Mouse (Mus musculus): ENCODE data around the gene Kdelr2. TPM values are rescaled to one million over a fixed set of nuclear protein-coding genes. Genes with fewer than 3 reads are reported as not detected.
A peak's percentile ranks its signal among the peaks of the same experiment; 100 is the strongest.
"Not testable (repeated sequence)": the region's sequence is repeated elsewhere in the genome, so short reads cannot be mapped to it uniquely, and the experiment has no call there.

The Kdelr2 gene
- polyA plus RNA-seq, 1 experiment from 2014 or later = 196 TPM

GRCm38 (mm10) chr5:143386797-143387621 lies 16.6 kb upstream of the Kdelr2 start:
- H3K9ac ChIP-seq (ENCODE audit: low read length) = peak overlapping the region; percentile 16; the same call in 1 of the 2 replicates
- peak overlapping the region; percentile 56 for H3K4me2 ChIP-seq (ENCODE audit: low read depth, low read length, severe bottlenecking)
- ATAC-seq (replicated peaks; ENCODE audit: low FRiP score) (0 out of 2 replicates have a peak, but pooled peaks have one; percentile 49), DNase-seq (ENCODE audit: low spot score) (peak; percentile 67)
- H3K27me3 ChIP-seq (ENCODE audit: control insufficient read depth, insufficient read depth, low read length) = peaks cover 14% of the 10 kb centered on the region
- H3K36me3 ChIP-seq (ENCODE audit: control insufficient read depth, insufficient read depth, low read length) = no peaks in the 10 kb centered on the region
- peak overlapping the region; percentile 24 for H3K4me3 ChIP-seq (ENCODE audit: low read depth, low read length)
- 10% methylated on average over 39 of the region's 39 CpGs for WGBS
- no peaks in the 10 kb centered on the region for H3K9me3 ChIP-seq (ENCODE audit: control insufficient read depth, low read length)
- peaks cover 5% of the 10 kb centered on the region; the same call in 1 of the 2 replicates for H3K4me1 ChIP-seq (replicated peaks; ENCODE audit: control insufficient read depth, insufficient read depth, low read length)
- H3K27ac ChIP-seq (ENCODE audit: low read depth, low read length) = no peak overlapping the region

- 86% methylated on average over 7 of the region's 7 CpGs for WGBS
- Histone ChIP-seq H3K36me3 (ENCODE audit: control insufficient read depth, insufficient read depth, low read length) (no peaks in the 10 kb centered on the region), H3K9me3 (ENCODE audit: control insufficient read depth, low read length) (no peaks in the 10 kb centered on the region; the same call in 1 of the 2 replicates), H3K9ac (ENCODE audit: low read length) (no peak overlapping the region), H3K4me3 (ENCODE audit: low read depth, low read length) (no peak overlapping the region), H3K27me3 (ENCODE audit: control insufficient read depth, insufficient read depth, low read length) (no peaks in the 10 kb centered on the region), H3K27ac (ENCODE audit: low read depth, low read length) (no peak overlapping the region), H3K4me2 (ENCODE audit: low read depth, low read length, severe bottlenecking) (no peak overlapping the region), H3K4me1 (replicated peaks; ENCODE audit: control insufficient read depth, insufficient read depth, low read length) (no peaks in the 10 kb centered on the region)
- ATAC-seq (replicated peaks; ENCODE audit: low FRiP score) = no peak
- no peak for DNase-seq (ENCODE audit: low spot score)
Measured at GRCm38 (mm10) chr5:143394184-143394583, 9.5 kb upstream of the Kdelr2 start.

DNA sequence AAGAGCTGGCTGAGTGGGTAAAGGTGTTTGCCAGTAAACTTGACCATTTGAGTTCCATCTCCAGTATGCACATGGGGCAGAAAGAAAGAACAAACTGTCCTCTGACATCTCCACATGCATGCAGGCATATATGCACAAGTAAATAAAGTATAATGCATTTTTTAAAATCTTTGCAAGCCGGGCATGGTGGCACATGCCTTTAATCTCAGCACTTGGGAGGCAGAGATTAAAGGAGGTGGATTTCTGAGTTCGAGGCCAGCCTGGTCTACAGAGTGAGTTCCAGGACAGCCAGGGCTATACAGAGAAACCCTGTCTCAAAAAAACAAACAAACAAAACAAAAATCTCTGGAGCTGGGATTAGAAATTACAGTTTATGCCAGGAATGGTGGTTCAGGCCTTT lies 8.7 kb upstream of the Kdelr2 start:
- WGBS = 82% methylated on average over 2 of the region's 2 CpGs
- not testable (repeated sequence) for H3K36me3 ChIP-seq (ENCODE audit: control insufficient read depth, insufficient read depth, low read length); H3K9ac ChIP-seq (ENCODE audit: low read length); H3K27me3 ChIP-seq (ENCODE audit: control insufficient read depth, insufficient read depth, low read length); H3K4me3 ChIP-seq (ENCODE audit: low read depth, low read length); H3K27ac ChIP-seq (ENCODE audit: low read depth, low read length); H3K4me1 ChIP-seq (replicated peaks; ENCODE audit: control insufficient read depth, insufficient read depth, low read length); DNase-seq (ENCODE audit: low spot score); H3K4me2 ChIP-seq (ENCODE audit: low read depth, low read length, severe bottlenecking); H3K9me3 ChIP-seq (ENCODE audit: control insufficient read depth, low read length); ATAC-seq (replicated peaks; ENCODE audit: low FRiP score)

- H3K9me3 ChIP-seq (ENCODE audit: control insufficient read depth, low read length) = no peaks in the 10 kb centered on the region; the same call in 1 of the 2 replicates
- no peak overlapping the region for H3K27ac ChIP-seq (ENCODE audit: low read depth, low read length)
- H3K4me2 ChIP-seq (ENCODE audit: low read depth, low read length, severe bottlenecking) = no peak overlapping the region
- DNase-seq (ENCODE audit: low spot score) (no peak), ATAC-seq (replicated peaks; ENCODE audit: low FRiP score) (no peak)
- H3K36me3 ChIP-seq (ENCODE audit: control insufficient read depth, insufficient read depth, low read length) = no peaks in the 10 kb centered on the region
- H3K4me3 ChIP-seq (ENCODE audit: low read depth, low read length) = no peak overlapping the region
- no peaks in the 10 kb centered on the region for H3K27me3 ChIP-seq (ENCODE audit: control insufficient read depth, insufficient read depth, low read length)
- 46% methylated on average over 2 of the region's 2 CpGs for WGBS
- H3K9ac ChIP-seq (ENCODE audit: low read length) = no peak overlapping the region
- no peaks in the 10 kb centered on the region for H3K4me1 ChIP-seq (replicated peaks; ENCODE audit: control insufficient read depth, insufficient read depth, low read length)
Measured at GRCm38 (mm10) chr5:143395649-143396048, 8.0 kb upstream of the Kdelr2 start.

- no peak overlapping the region for H3K4me2 ChIP-seq (ENCODE audit: low read depth, low read length, severe bottlenecking)
- H3K27ac ChIP-seq (ENCODE audit: low read depth, low read length) = no peak overlapping the region
- no peaks in the 10 kb centered on the region for H3K9me3 ChIP-seq (ENCODE audit: control insufficient read depth, low read length)
- no peak overlapping the region for H3K4me3 ChIP-seq (ENCODE audit: low read depth, low read length)
- H3K27me3 ChIP-seq (ENCODE audit: control insufficient read depth, insufficient read depth, low read length) = no peaks in the 10 kb centered on the region
- no peaks in the 10 kb centered on the region; the same call in 1 of the 2 replicates for H3K36me3 ChIP-seq (ENCODE audit: control insufficient read depth, insufficient read depth, low read length)
- no peak overlapping the region for H3K9ac ChIP-seq (ENCODE audit: low read length)
- peaks cover 4% of the 10 kb centered on the region; the same call in 1 of the 2 replicates for H3K4me1 ChIP-seq (replicated peaks; ENCODE audit: control insufficient read depth, insufficient read depth, low read length)
- DNase-seq (ENCODE audit: low spot score) (no peak), ATAC-seq (replicated peaks; ENCODE audit: low FRiP score) (no peak)
- 92% methylated on average over 12 of the region's 12 CpGs for WGBS
Measured at GRCm38 (mm10) chr5:143400501-143400900, 3.1 kb upstream of the Kdelr2 start.

DNA sequence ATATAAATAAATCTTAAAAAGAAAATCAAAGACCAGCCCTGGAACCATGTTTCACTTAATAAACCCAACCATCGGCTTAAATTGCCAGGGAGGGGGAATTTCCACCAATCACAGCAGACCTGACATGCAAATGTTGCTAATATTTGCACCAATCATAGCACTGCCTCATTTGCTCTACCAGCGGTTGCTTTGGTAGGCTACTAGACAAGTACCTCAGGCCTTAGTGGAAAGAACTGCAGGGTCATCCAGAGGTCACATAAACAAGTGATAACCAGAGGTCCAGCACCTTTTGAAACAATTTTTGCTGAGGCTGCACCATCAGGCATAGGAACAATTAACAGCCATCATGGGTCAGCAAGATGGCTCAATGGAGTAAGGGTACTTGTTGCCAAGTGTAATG lies 2.1 kb upstream of the Kdelr2 start:
- Histone ChIP-seq H3K4me2 (ENCODE audit: low read depth, low read length, severe bottlenecking) (no peak overlapping the region), H3K9ac (ENCODE audit: low read length) (no peak overlapping the region), H3K27me3 (ENCODE audit: control insufficient read depth, insufficient read depth, low read length) (no peaks in the 10 kb centered on the region), H3K4me1 (replicated peaks; ENCODE audit: control insufficient read depth, insufficient read depth, low read length) (peaks cover 4% of the 10 kb centered on the region; the same call in 1 of the 2 replicates), H3K9me3 (ENCODE audit: control insufficient read depth, low read length) (no peaks in the 10 kb centered on the region), H3K4me3 (ENCODE audit: low read depth, low read length) (no peak overlapping the region), H3K27ac (ENCODE audit: low read depth, low read length) (no peak overlapping the region), H3K36me3 (ENCODE audit: control insufficient read depth, insufficient read depth, low read length) (no peaks in the 10 kb centered on the region; the same call in 1 of the 2 replicates)
- DNase-seq (ENCODE audit: low spot score) (no peak), ATAC-seq (replicated peaks; ENCODE audit: low FRiP score) (no peak)
- 84% methylated on average over 2 of the region's 2 CpGs for WGBS

DNA sequence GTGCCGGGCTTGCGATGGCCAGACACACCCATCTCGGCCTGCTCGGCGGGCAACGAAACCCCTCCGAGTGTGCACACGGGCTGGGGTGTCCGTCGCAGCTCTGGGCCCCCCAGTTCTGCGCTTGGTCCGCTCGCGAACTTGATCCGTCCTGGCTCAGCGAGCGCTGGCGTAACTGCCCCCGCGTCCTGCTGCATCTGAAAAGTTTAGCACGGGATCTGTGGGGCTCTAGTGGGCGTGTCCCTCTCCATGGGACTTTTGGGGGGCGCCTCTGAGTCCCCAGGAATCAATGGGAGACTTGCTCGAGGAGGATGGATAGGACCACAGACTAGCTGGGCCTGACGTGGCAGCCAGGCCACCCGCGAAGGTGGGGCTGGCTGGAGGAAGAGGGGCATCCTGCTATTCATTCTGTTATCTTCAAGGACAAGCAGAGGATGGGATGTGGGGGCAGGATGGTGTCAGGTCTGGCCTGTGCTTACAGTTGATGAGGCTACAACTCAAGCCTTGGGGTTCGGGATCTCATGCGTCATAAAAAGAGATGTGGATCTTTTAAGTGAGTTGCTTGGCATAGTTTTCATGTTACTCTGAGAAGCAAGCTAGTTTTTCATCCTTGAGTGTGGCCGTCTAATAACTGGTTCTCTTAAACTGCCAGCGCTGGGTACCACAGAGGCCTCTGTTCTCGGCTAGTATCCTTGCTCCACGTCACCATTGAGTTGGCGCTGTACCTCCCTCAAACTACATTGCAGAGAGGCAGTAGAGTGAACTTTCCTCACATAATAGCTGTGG lies 701 bp downstream of the Kdelr2 start:
- H3K9ac ChIP-seq (ENCODE audit: low read length) = peak overlapping the region; percentile 93
- H3K4me1 ChIP-seq (replicated peaks; ENCODE audit: control insufficient read depth, insufficient read depth, low read length) = peaks cover 4% of the 10 kb centered on the region; the same call in 1 of the 2 replicates
- WGBS = 7% methylated on average over 34 of the region's 34 CpGs
- peak overlapping the region; percentile 97 for H3K4me3 ChIP-seq (ENCODE audit: low read depth, low read length)
- peak overlapping the region; percentile 53 for H3K27ac ChIP-seq (ENCODE audit: low read depth, low read length)
- H3K4me2 ChIP-seq (ENCODE audit: low read depth, low read length, severe bottlenecking) = peak overlapping the region; percentile 79
- ATAC-seq (replicated peaks; ENCODE audit: low FRiP score) (peak; percentile 37; the same call in 1 of the 2 replicates), DNase-seq (ENCODE audit: low spot score) (peak; percentile 62)
- no peaks in the 10 kb centered on the region for H3K9me3 ChIP-seq (ENCODE audit: control insufficient read depth, low read length)
- H3K36me3 ChIP-seq (ENCODE audit: control insufficient read depth, insufficient read depth, low read length) = no peaks in the 10 kb centered on the region; the same call in 1 of the 2 replicates
- no peaks in the 10 kb centered on the region for H3K27me3 ChIP-seq (ENCODE audit: control insufficient read depth, insufficient read depth, low read length)

DNA sequence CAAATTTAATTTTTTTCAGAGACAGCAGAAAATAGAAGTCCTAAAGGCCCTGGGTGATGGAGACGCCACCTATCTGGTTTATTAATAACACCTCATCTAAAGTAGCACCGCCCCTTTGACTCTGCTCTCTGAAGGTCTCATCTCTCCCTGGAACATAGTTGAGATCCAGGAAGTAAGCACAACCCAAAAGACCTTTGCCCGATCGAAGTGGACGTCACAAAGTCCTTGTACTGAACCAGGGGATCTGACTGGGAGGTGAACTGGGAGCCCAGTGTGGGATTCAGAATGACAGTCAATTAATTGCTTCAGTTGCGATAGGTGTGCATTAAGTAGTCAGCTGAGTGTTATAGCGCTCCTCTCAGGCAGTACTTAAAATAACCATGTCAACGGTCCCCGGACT lies 1.6 kb downstream of the Kdelr2 start:
- ATAC-seq (replicated peaks; ENCODE audit: low FRiP score) = no peak
- WGBS = 91% methylated on average over 9 of the region's 9 CpGs
- no peak overlapping the region for H3K4me3 ChIP-seq (ENCODE audit: low read depth, low read length)
- DNase-seq (ENCODE audit: low spot score) = no peak
- no peak overlapping the region for H3K27ac ChIP-seq (ENCODE audit: low read depth, low read length)
- no peaks in the 10 kb centered on the region; the same call in 1 of the 2 replicates for H3K36me3 ChIP-seq (ENCODE audit: control insufficient read depth, insufficient read depth, low read length)
- no peak overlapping the region for H3K4me2 ChIP-seq (ENCODE audit: low read depth, low read length, severe bottlenecking)
- peaks cover 4% of the 10 kb centered on the region; the same call in 1 of the 2 replicates for H3K4me1 ChIP-seq (replicated peaks; ENCODE audit: control insufficient read depth, insufficient read depth, low read length)
- H3K9ac ChIP-seq (ENCODE audit: low read length) = no peak overlapping the region
- no peaks in the 10 kb centered on the region for H3K27me3 ChIP-seq (ENCODE audit: control insufficient read depth, insufficient read depth, low read length)
- no peaks in the 10 kb centered on the region for H3K9me3 ChIP-seq (ENCODE audit: control insufficient read depth, low read length)

All from forebrain, embryonic 11.5 days (tissue).